Mouse (Mus musculus) bone marrow macrophage, adult 2 months (primary cell): Measurements from ENCODE around the gene Negr1.

Source experiments
- CTCF ChIP-seq: IDR thresholded peaks from 2 replicates; pipeline ENCODE4 v1.5.1; 2012; ENCODE audit warnings: low read depth, mild to moderate bottlenecking, low read length, moderate library complexity
- POLR2A ChIP-seq: IDR thresholded peaks from 2 replicates; pipeline ENCODE4 v1.6.1; 2012; ENCODE audit warnings: mild to moderate bottlenecking, low read depth, low read length, borderline replicate concordance

GRCm38 (mm10) chr3:157036568-157036967 lies 475.0 kb downstream of the Negr1 start:
- TF ChIP-seq CTCF (no peak), POLR2A (no peak)
